Mouse (Mus musculus): ENCODE results near the gene Tkfc.

Gene Tkfc

DNA sequence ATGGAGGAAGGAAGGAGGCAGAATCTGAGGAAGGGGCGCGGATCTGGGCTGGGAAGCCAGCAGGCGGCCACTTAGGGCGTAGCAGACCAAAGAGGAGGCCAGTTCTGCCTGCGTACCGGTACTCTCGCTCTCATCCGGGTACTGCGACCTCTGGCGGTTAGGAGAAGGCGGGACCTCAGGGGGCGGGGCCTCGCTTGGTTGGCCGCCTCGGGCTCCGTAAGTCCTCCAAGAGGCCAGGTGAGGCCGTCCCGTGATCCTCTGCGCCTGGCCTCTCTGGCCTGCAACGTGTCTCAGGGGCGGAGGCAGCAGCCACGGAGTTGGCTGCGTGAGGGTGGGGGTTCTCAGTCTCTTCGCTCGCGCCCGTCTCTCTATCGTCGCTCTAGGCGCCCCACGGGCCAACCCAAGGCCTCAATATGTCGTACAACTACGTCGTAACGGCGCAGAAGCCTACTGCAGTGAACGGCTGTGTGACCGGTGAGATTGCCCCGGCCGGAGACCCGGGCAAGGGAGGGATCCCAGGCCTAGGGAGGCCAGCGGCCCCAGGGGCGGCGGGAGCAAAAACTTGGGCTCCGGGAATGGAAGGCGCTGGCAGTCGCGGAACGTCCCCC is at the start of gene Tkfc, which contains the start of gene Ddb1:
Gene Tkfc, minus strand, starts transcription at position 362 of the 608 bp plus-strand sequence.
Gene Ddb1, plus strand, starts transcription at position 35 of the 608 bp plus-strand sequence.
- peak; percentile 97 for DNase-seq (ENCODE audit: low read depth, low spot score)

- no peak for DNase-seq (ENCODE audit: low read depth, low spot score)
These were observed 42.7 kb upstream of the Tkfc start for GRCm38 (mm10) chr19:10648156-10648555.

- no peak for DNase-seq (ENCODE audit: low read depth, low spot score)
These were observed 40.2 kb upstream of the Tkfc start for GRCm38 (mm10) chr19:10645616-10646015.

- no peak for DNase-seq (ENCODE audit: low read depth, low spot score)
These were observed 35.3 kb upstream of the Tkfc start for GRCm38 (mm10) chr19:10640589-10641378.

DNA sequence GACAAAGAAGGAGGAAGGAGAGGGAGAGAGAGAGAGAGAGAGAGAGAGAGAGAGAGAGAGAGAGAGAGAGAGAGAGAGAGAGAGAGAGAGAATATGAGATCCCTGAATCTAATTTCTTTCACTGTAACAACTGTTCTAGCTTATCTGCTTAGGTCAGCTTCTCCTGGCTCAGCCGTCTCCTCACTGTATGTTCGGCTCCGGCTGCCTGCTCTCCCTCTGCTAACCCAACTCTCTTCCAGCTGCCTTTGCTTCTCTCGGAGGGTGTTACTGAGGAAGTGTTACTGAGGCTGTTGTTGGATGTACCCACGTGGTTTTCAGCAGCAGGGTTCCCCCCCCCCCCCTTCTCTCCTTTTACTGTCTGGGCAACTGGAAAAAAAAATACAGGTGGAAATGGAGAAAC is 34.6 kb upstream of the Tkfc start:
- DNase-seq (ENCODE audit: low read depth, low spot score) = no peak

DNA sequence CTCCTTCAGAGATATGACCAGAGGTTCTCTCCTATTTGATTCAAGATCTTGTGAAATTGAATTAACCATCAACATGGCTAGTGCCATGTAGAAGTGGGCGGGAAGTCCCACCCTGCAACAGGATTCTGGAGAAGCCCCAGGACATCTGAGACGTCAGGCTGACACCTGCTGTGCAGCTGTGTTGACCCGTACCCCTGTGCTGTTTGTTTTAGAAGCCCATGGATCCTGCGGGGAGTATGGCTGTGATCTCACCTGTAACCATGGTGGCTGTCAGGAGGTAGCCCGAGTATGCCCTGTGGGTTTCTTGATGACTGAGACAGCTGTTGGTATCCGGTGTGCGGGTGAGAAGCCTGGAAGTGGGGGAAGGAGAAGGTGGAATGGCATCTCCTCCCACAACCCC is 32.4 kb upstream of the Tkfc start:
- no peak for DNase-seq (ENCODE audit: low read depth, low spot score)

DNA sequence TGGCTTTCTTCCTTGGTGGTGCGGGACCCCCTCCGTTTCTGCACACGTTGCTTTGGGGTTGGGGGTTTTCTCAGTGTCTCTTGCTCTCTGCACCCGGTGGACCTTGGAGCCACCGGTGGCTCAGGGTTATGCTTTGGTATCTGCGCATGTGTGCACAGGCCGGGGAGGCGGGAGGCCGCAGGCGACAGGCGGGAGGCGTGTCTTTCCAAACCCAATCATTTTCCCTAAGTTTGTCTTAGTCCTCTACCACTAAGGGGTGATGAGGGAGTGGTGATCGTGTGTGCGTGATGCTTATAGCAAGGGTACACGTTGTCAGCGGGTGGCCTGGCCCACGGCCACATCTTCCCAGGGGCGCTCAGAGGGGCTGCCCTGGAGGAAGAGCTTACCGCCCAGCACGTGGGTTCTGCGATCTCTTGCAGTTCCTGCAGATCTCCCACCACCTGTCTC is 29.4 kb upstream of the Tkfc start:
- peak; percentile 26 for DNase-seq (ENCODE audit: low read depth, low spot score)

DNA sequence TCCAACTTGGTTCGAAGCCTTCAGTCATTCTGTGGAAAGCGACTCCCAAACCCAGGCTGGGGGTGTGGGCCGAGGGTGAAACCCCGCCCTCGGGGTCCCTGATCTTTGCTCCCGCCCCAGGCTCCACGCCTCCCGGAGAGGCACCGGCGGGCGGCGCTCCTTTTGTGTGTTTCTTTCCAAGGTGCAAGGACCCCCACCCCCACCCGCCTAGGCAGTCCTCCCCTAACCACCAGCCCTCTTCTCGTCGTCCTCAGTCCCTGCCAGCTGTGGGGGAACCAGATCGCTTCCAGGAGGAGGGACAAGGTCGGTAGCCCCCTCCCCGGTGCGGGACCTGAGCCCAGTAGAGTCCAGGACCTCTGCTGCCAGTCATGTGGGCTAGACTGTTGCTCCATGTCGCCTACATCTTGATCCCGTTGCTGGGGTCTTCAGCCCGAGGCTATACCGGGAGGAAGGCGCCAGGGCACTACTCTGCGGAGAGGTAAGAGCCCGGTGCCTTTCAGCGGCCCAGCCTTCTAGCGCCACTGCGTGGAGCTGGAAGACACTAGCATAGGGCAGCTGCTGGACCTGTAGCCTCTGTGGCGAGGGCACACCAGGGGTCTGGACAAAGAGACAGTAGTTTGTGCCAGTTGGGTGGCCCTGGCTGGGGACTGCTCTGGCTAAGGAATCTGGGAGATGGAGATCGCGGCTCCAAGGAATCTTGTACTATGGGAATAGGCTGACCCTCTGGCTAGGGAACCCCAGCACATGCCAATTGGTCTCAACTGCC is 28.8 kb upstream of the Tkfc start, which contains the start of gene Vwce:
Gene Vwce, plus strand, starts transcription at position 108 of the 766 bp plus-strand sequence.
- peak; percentile 24 for DNase-seq (ENCODE audit: low read depth, low spot score)

- no peak for DNase-seq (ENCODE audit: low read depth, low spot score)
These were observed 3.3 kb upstream of the Tkfc start for GRCm38 (mm10) chr19:10608573-10609240.

GRCm38 (mm10) chr19:10605901-10606622 is 608 bp upstream of the Tkfc start:
- DNase-seq (ENCODE audit: low read depth, low spot score) = peak; percentile 42

DNA sequence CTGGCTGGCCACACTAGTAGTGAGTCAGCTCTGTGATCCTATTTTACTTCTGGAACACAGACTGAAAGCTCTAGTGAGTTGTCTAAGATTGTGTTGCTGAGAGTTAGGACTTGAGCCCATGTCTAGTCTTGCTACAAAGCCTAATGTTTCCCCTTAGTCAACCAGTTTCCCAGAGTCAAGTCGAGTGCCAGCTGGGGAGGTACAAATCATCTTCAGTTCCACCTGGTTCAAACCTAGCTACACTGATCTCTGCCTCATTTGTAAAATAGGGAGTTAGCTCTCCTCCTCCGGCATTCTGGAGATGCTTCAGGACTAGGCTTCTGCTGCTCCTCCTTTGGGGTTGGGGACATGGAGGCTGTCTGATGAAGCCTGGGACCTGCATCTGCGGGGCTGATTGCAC is 920 bp downstream of the Tkfc start:
- peak; percentile 11 for DNase-seq (ENCODE audit: low read depth, low spot score)

GRCm38 (mm10) chr19:10603660-10604523 is 1.6 kb downstream of the Tkfc start:
- DNase-seq (ENCODE audit: low read depth, low spot score) = no peak

- DNase-seq (ENCODE audit: low read depth, low spot score) = peak; percentile 64
These were observed 2.7 kb downstream of the Tkfc start for GRCm38 (mm10) chr19:10602787-10603186.

- DNase-seq (ENCODE audit: low read depth, low spot score) = no peak
These were observed 3.1 kb downstream of the Tkfc start for GRCm38 (mm10) chr19:10602247-10602769.

- DNase-seq (ENCODE audit: low read depth, low spot score) = no peak
These were observed 5.8 kb downstream of the Tkfc start for GRCm38 (mm10) chr19:10599648-10600047.

- DNase-seq (ENCODE audit: low read depth, low spot score) = no peak
These were observed 7.3 kb downstream of the Tkfc start for GRCm38 (mm10) chr19:10598188-10598587.

- DNase-seq (ENCODE audit: low read depth, low spot score) = no peak
These were observed 13.6 kb downstream of the Tkfc start for GRCm38 (mm10) chr19:10591659-10592377.

DNA sequence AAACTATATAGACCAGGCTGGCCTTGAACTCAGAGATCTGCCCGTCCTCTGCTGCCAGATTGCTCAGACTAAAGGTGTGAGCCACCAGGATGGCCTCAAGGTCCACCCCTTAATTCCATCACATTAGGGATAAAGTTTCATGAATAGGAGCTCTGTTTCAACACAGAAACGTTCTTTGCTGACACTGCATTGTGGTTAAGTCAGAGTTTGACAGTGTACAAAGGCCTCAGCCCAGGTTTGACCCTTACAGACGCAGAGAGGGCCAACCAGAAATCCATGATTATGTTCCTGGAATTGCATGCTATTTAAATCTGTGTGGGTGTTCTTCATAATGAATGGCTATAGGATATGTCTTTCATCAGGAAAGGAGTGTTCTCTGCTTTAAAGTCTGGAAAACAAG is 15.2 kb downstream of the Tkfc start:
- DNase-seq (ENCODE audit: low read depth, low spot score) = no peak

Data from c-Kit-negative CD71-positive TER-119-positive erythroid progenitor cells, embryonic 14.5 days (primary cell).